Mouse (Mus musculus): ENCODE results near the gene Plekha6.

- TF ChIP-seq E2F4 (IDR thresholded peaks at IDR 0.05; ENCODE audit: insufficient read depth) (no peak), MAX (IDR thresholded peaks at IDR 0.05; ENCODE audit: low read depth) (no peak), POLR2A (IDR thresholded peaks at IDR 0.05; ENCODE audit: insufficient read length, low read depth) (no peak), POLR2AphosphoS2 (IDR thresholded peaks at IDR 0.05; ENCODE audit: insufficient read length, low read depth) (no peak), MYOD1 (IDR thresholded peaks at IDR 0.05; ENCODE audit: control insufficient read depth in 1 of 3, insufficient read length in 2 of 3, low read depth in 2 of 3) (no peak), CEBPB (IDR thresholded peaks at IDR 0.05; ENCODE audit: insufficient read depth, poor library complexity, severe bottlenecking) (no peak), USF1 (IDR thresholded peaks at IDR 0.05; ENCODE audit: low read depth) (no peak), TCF12 (IDR thresholded peaks at IDR 0.05; ENCODE audit: insufficient read depth, poor library complexity, severe bottlenecking) (no peak), MYOG (IDR thresholded peaks at IDR 0.05; ENCODE audit: control insufficient read depth in 1 of 3, insufficient read depth in 1 of 3, insufficient read length in 2 of 3, low read depth in 2 of 3) (no peak), TCF3 (IDR thresholded peaks at IDR 0.05; ENCODE audit: insufficient read length, low read depth) (no peak)
These were observed 182.5 kb downstream of the Plekha6 start for GRCm38 (mm10) chr1:133346531-133346930.

Measured in myocyte (in vitro differentiated cells).